Mouse (Mus musculus): Measurements from ENCODE around the gene Spert. TPM values are rescaled to one million over a fixed set of nuclear protein-coding genes. Genes with fewer than 3 reads are reported as not detected.

Spert gene
- total RNA-seq, 1 experiment from 2014 or later, result not detected

Other genes with a start within 250 kb of the Spert start
- gene Siah3, start 137.1 kb downstream of the Spert start, total RNA-seq (2017), result not detected in 2 replicates
- gene Erich6b, start 49.1 kb upstream of the Spert start, total RNA-seq (2017), result not detected in 2 replicates
- gene Cog3, start 161.4 kb upstream of the Spert start, total RNA-seq (2017), result 41.1 and 41.4 TPM in 2 replicates
- 46.4 and 50.7 TPM in 2 replicates for gene Slc25a30, start 193.9 kb upstream of the Spert start, total RNA-seq (2017)

Measured in neutrophil, adult 5-6 weeks (primary cell).